1 mouse cellular context compared by ENCODE assay signal in the genomic region with DNA sequence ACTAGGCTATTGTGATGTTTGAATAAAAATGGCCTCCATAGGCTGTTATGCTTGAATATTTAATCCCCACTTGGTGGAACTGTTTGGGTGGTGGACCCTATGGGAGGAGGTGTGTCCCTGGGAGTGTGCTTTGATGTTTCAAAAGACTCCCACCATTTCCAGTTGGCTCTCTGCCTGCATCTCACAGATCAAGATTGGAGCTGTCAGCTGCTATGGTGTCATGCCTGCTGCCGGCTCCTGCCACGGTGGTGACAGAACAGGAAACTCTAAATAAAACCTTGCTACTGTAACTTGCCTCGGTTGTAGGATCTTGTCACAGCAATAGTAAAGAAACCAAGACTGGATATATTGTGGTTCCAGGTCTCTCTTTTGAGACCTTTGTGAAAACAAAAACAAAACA.
TF ChIP-seq lines count a peak whose summit lies in the region.

No protein-coding gene starts in this region.

TF ChIP-seq in MEL, 35 proteins besides CTCF, POLR2A, EP300 and RAD21:
- TF ChIP-seq ZC3H11A (IDR thresholded peaks at IDR 0.05; ENCODE audit: low read depth, low read length) (no peak), E2F4 (IDR thresholded peaks at IDR 0.05; ENCODE audit: borderline replicate concordance, low read depth, low read length) (no peak), TBP (IDR thresholded peaks at IDR 0.05; ENCODE audit: low read depth, low read length) (no peak), MAZ (IDR thresholded peaks at IDR 0.05; ENCODE audit: low read depth, low read length) (no peak), ZMIZ1 (IDR thresholded peaks at IDR 0.05; ENCODE audit: low read depth, low read length) (no peak), JUND (IDR thresholded peaks at IDR 0.05; ENCODE audit: low read depth, low read length) (no peak), POLR2AphosphoS5 (IDR thresholded peaks at IDR 0.05; ENCODE audit: borderline replicate concordance, low read depth, low read length) (no peak), POLR2AphosphoS2 (IDR thresholded peaks at IDR 0.05; ENCODE audit: low read length) (no peak), CHD2 (IDR thresholded peaks at IDR 0.05; ENCODE audit: low read length) (no peak), SIN3A (IDR thresholded peaks at IDR 0.05; ENCODE audit: low read length) (peak; percentile 52; the same call in 1 of the 2 replicates), GABPA (IDR thresholded peaks at IDR 0.05; ENCODE audit: low read depth, low read length) (no peak), USF2 (IDR thresholded peaks at IDR 0.05; ENCODE audit: borderline replicate concordance in 1 of 2, insufficient read depth in 1 of 2, low read depth in 1 of 2, low read length in 2 of 2) (no peak), ETS1 (IDR thresholded peaks at IDR 0.05; ENCODE audit: low read depth, low read length) (peak; percentile 85), MXI1 (IDR thresholded peaks at IDR 0.05; ENCODE audit: low read depth, low read length) (peak; percentile 82), MAFK (IDR thresholded peaks at IDR 0.05; ENCODE audit: borderline replicate concordance, low read depth, low read length) (no peak), GATA1 (IDR thresholded peaks at IDR 0.05; ENCODE audit: low read depth, low read length) (no peak; the same call in 1 of the 2 replicates)
